Mouse (Mus musculus): ENCODE measurements around the gene Stt3b. TPM values are rescaled to one million over a fixed set of nuclear protein-coding genes. Genes with fewer than 3 reads are reported as not detected.

Gene Stt3b
- polyA plus RNA-seq, 2 experiments = 67.2 to 117 TPM

GRCm38 (mm10) chr9:115259866-115260265 is 50.4 kb downstream of the Stt3b start:
- no peak for DNase-seq (ENCODE audit: low spot score)

DNA sequence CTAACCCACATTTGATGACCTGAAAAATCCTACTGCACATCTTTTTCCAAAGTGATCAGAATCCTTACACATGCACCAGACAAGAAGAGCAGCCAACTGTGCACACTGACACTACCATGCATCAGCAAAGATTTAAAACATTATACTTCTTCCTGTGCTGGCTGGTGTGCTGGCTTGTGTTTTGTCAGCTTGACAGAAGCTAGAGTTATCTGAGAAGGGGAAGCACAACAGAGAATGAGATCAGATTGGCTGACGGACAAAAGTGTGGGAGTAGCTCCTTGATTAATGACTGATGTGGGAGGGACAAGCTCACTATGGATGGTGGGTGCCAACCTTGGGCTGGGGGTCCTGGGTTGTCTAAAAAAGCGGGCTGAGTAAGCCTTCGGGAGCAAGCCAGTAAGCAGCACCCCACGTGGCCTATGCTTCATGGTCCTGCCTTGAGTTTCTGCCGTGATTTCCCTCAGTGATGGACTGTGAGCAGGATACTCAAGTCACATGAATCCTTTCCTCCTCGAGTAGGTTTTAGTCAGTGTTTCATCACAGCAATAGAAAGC is 52.4 kb downstream of the Stt3b start:
- ATAC-seq (ENCODE audit: low FRiP score, low read depth) (no peak), DNase-seq (ENCODE audit: low spot score) (no peak)
- H3K27ac ChIP-seq (replicated peaks; ENCODE audit: low read depth, low read length) = no peak overlapping the region
- 80% methylated on average over 6 of the region's 6 CpGs for WGBS
- no peak overlapping the region for H3K4me3 ChIP-seq (replicated peaks; ENCODE audit: low read length)
- peaks cover 4% of the 10 kb centered on the region; the same call in 1 of the 2 replicates for H3K4me1 ChIP-seq (ENCODE audit: control insufficient read depth, insufficient read depth, low read length)
- no peak overlapping the region for H3K4me2 ChIP-seq (replicated peaks; ENCODE audit: low read depth, low read length, severe bottlenecking)
- H3K36me3 ChIP-seq (ENCODE audit: control insufficient read depth, insufficient read depth, low read length) = peaks cover 60% of the 10 kb centered on the region
- H3K9me3 ChIP-seq (ENCODE audit: control insufficient read depth, low read length) = no peaks in the 10 kb centered on the region
- TF ChIP-seq POLR2A (IDR thresholded peaks at IDR 0.05; ENCODE audit: borderline replicate concordance, extremely low read depth, insufficient read depth, insufficient read length) = no peak
- no peaks in the 10 kb centered on the region for H3K27me3 ChIP-seq (ENCODE audit: control insufficient read depth, insufficient read depth, low read length)
- no peak overlapping the region for H3K9ac ChIP-seq (ENCODE audit: low read depth, low read length, severe bottlenecking)

More at GRCm38 (mm10) chr9:115259866-115260265, 50.4 kb downstream of the Stt3b start:
- Histone ChIP-seq H3K9ac (ENCODE audit: low read depth, low read length, severe bottlenecking) (no peak overlapping the region), H3K4me3 (replicated peaks; ENCODE audit: low read length) (no peak overlapping the region), H3K4me1 (ENCODE audit: control insufficient read depth, insufficient read depth, low read length) (peaks cover 4% of the 10 kb centered on the region; the same call in 1 of the 2 replicates), H3K27ac (replicated peaks; ENCODE audit: low read depth, low read length) (no peak overlapping the region), H3K9me3 (ENCODE audit: control insufficient read depth, low read length) (no peaks in the 10 kb centered on the region), H3K36me3 (ENCODE audit: control insufficient read depth, insufficient read depth, low read length) (peaks cover 56% of the 10 kb centered on the region), H3K27me3 (ENCODE audit: control insufficient read depth, insufficient read depth, low read length) (no peaks in the 10 kb centered on the region), H3K4me2 (replicated peaks; ENCODE audit: low read depth, low read length, severe bottlenecking) (no peak overlapping the region)
- ATAC-seq (ENCODE audit: low FRiP score, low read depth) = no peak
- no peak for TF ChIP-seq POLR2A (IDR thresholded peaks at IDR 0.05; ENCODE audit: borderline replicate concordance, extremely low read depth, insufficient read depth, insufficient read length)
- 86% methylated on average over 4 of the region's 4 CpGs for WGBS

GRCm38 (mm10) chr9:115249145-115249544 is 61.1 kb downstream of the Stt3b start:
- WGBS = 82% methylated on average over 5 of the region's 5 CpGs
- Histone ChIP-seq H3K4me2 (replicated peaks; ENCODE audit: low read depth, low read length, severe bottlenecking) (no peak overlapping the region), H3K27me3 (ENCODE audit: control insufficient read depth, insufficient read depth, low read length) (no peaks in the 10 kb centered on the region), H3K4me3 (replicated peaks; ENCODE audit: low read length) (no peak overlapping the region), H3K9ac (ENCODE audit: low read depth, low read length, severe bottlenecking) (no peak overlapping the region), H3K4me1 (ENCODE audit: control insufficient read depth, insufficient read depth, low read length) (peaks cover under 1% of the 10 kb centered on the region; the same call in 1 of the 2 replicates), H3K27ac (replicated peaks; ENCODE audit: low read depth, low read length) (no peak overlapping the region), H3K36me3 (ENCODE audit: control insufficient read depth, insufficient read depth, low read length) (peaks cover 82% of the 10 kb centered on the region), H3K9me3 (ENCODE audit: control insufficient read depth, low read length) (no peaks in the 10 kb centered on the region)
- no peak for TF ChIP-seq POLR2A (IDR thresholded peaks at IDR 0.05; ENCODE audit: borderline replicate concordance, extremely low read depth, insufficient read depth, insufficient read length)
- DNase-seq (ENCODE audit: low spot score) (no peak), ATAC-seq (ENCODE audit: low FRiP score, low read depth) (no peak)

GRCm38 (mm10) chr9:115245092-115245491 is 65.1 kb downstream of the Stt3b start:
- ATAC-seq (ENCODE audit: low FRiP score, low read depth) = no peak
- no peak for TF ChIP-seq POLR2A (IDR thresholded peaks at IDR 0.05; ENCODE audit: borderline replicate concordance, extremely low read depth, insufficient read depth, insufficient read length)
- H3K36me3 ChIP-seq (ENCODE audit: control insufficient read depth, insufficient read depth, low read length) = peaks cover 90% of the 10 kb centered on the region

DNA sequence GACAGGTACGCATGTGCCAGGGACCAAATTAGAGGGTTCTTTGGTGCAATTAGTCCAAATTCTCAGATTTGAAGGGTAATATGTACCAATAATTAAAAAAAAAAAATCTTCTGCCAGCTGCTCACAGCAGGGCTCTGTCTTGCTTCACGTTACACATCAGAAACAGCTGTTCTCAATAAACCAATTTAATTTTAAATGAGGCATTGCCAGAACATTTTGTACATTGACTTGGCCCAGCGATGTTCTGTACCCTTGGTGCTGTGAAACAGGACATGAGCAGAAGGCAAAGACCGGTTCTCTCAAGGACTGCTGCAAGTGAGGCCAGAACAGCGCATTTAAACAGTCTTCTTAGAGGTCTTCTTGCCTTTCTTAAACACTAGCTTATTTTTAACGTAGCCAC is 66.6 kb downstream of the Stt3b start:
- H3K27me3 ChIP-seq (ENCODE audit: control insufficient read depth, insufficient read depth, low read length) = no peaks in the 10 kb centered on the region
- peak; percentile 33 for DNase-seq (ENCODE audit: low spot score)
- TF ChIP-seq POLR2A (IDR thresholded peaks at IDR 0.05; ENCODE audit: borderline replicate concordance, extremely low read depth, insufficient read depth, insufficient read length) = no peak
- H3K9me3 ChIP-seq (ENCODE audit: control insufficient read depth, low read length) = no peaks in the 10 kb centered on the region
- peaks cover 3% of the 10 kb centered on the region; the same call in 1 of the 2 replicates for H3K4me1 ChIP-seq (ENCODE audit: control insufficient read depth, insufficient read depth, low read length)
- no peak overlapping the region for H3K27ac ChIP-seq (replicated peaks; ENCODE audit: low read depth, low read length)
- no peak overlapping the region for H3K9ac ChIP-seq (ENCODE audit: low read depth, low read length, severe bottlenecking)
- no peak overlapping the region for H3K4me3 ChIP-seq (replicated peaks; ENCODE audit: low read length)
- WGBS = 50% methylated on average over 6 of the region's 6 CpGs
- ATAC-seq (ENCODE audit: low FRiP score, low read depth) = peak; percentile 36; the same call in 1 of the 2 replicates
- H3K36me3 ChIP-seq (ENCODE audit: control insufficient read depth, insufficient read depth, low read length) = peaks cover 80% of the 10 kb centered on the region
- H3K4me2 ChIP-seq (replicated peaks; ENCODE audit: low read depth, low read length, severe bottlenecking) = no peak overlapping the region

More at GRCm38 (mm10) chr9:115245092-115245491, 65.1 kb downstream of the Stt3b start:
- H3K27me3 ChIP-seq (ENCODE audit: control insufficient read depth, insufficient read depth, low read length) = no peaks in the 10 kb centered on the region
- H3K4me1 ChIP-seq (ENCODE audit: control insufficient read depth, insufficient read depth, low read length) = peaks cover 3% of the 10 kb centered on the region; the same call in 1 of the 2 replicates
- no peaks in the 10 kb centered on the region for H3K9me3 ChIP-seq (ENCODE audit: control insufficient read depth, low read length)
- no peak overlapping the region for H3K4me2 ChIP-seq (replicated peaks; ENCODE audit: low read depth, low read length, severe bottlenecking)
- 66% methylated on average over 6 of the region's 6 CpGs for WGBS
- H3K4me3 ChIP-seq (replicated peaks; ENCODE audit: low read length) = no peak overlapping the region
- H3K27ac ChIP-seq (replicated peaks; ENCODE audit: low read depth, low read length) = no peak overlapping the region
- no peak for DNase-seq (ENCODE audit: low spot score)
- no peak overlapping the region for H3K9ac ChIP-seq (ENCODE audit: low read depth, low read length, severe bottlenecking)

Data from limb, embryonic 14.5 days (tissue).